Mouse (Mus musculus) stomach, embryonic 16.5 days (tissue): ENCODE results near the gene Sept11. TPM values are rescaled to one million over a fixed set of nuclear protein-coding genes. Genes with fewer than 3 reads are reported as not detected.
A peak's percentile ranks its signal among the peaks of the same experiment; 100 is the strongest.

ENCODE experiments used
- ATAC-seq: fragments of 200-750 bp; cut with Nextera tagmentation; 2 replicates; pipeline ENCODE4 v1.8.0; 2017; ENCODE audit warnings: moderate number of reproducible peaks, moderate TSS enrichment; ENCODE audit not compliant: insufficient read depth, low FRiP score
- H3K27ac ChIP-seq: fragments of 300-500 bp; sonication (generic); 2 replicates; pipeline ENCODE4 v1.5.1; 2014; ENCODE audit warnings: low read length
- H3K27me3 ChIP-seq: fragments of 300-500 bp; sonication (generic); 2 replicates; pipeline ENCODE4 v1.6.1; 2014; ENCODE audit warnings: low read length, control low read depth, mixed read lengths; ENCODE audit not compliant: control insufficient read depth, insufficient read depth
- H3K36me3 ChIP-seq: fragments of 300-500 bp; sonication (generic); 2 replicates; pipeline ENCODE4 v1.6.1; 2014; ENCODE audit warnings: low read length; ENCODE audit not compliant: control insufficient read depth, insufficient read depth
- H3K4me1 ChIP-seq: fragments of 300-500 bp; sonication (generic); 2 replicates; pipeline ENCODE4 v1.6.1; 2014; ENCODE audit warnings: low read length, control low read depth, mixed read lengths; ENCODE audit not compliant: control insufficient read depth, insufficient read depth
- H3K4me2 ChIP-seq: fragments of 300-500 bp; sonication (generic); 2 replicates; pipeline ENCODE4 v1.6.1; 2014; ENCODE audit warnings: low read depth, low read length, mixed read lengths
- H3K4me3 ChIP-seq: fragments of 300-500 bp; sonication (generic); replicated peaks from 2 replicates; pipeline ENCODE4 v1.5.1; 2014; ENCODE audit warnings: mild to moderate bottlenecking, low read length
- H3K9ac ChIP-seq: fragments of 300-500 bp; sonication (generic); 2 replicates; pipeline ENCODE4 v1.6.1; 2014; ENCODE audit warnings: low read length
- H3K9me3 ChIP-seq: fragments of 300-500 bp; sonication (generic); replicated peaks from 2 replicates; pipeline ENCODE4 v1.6.1; 2016; ENCODE audit warnings: low read length, control low read depth; ENCODE audit not compliant: control insufficient read depth
- WGBS: fragments of 180-500 bp; shearing (Covaris S2); extraction: QIAGEN DNeasy Blood & Tissue Kit; methylation state at CpG from one replicate; pipeline ENCODE4 v1.1.7; 2014; 5-methylcytosine and 5-hydroxymethylcytosine counted together
- polyA plus RNA-seq: library from polyadenylated mRNA; unstranded; fragments of >200 nt; fragmentation: Nextera tagmentation; extraction: Ambion mirVana; gene quantifications from 2 replicates; pipeline ENCODE4 v1.2.1, GENCODE M21; 2015

Gene Sept11
- polyA plus RNA-seq, 1 experiment from 2014 or later, result 146 TPM

DNA sequence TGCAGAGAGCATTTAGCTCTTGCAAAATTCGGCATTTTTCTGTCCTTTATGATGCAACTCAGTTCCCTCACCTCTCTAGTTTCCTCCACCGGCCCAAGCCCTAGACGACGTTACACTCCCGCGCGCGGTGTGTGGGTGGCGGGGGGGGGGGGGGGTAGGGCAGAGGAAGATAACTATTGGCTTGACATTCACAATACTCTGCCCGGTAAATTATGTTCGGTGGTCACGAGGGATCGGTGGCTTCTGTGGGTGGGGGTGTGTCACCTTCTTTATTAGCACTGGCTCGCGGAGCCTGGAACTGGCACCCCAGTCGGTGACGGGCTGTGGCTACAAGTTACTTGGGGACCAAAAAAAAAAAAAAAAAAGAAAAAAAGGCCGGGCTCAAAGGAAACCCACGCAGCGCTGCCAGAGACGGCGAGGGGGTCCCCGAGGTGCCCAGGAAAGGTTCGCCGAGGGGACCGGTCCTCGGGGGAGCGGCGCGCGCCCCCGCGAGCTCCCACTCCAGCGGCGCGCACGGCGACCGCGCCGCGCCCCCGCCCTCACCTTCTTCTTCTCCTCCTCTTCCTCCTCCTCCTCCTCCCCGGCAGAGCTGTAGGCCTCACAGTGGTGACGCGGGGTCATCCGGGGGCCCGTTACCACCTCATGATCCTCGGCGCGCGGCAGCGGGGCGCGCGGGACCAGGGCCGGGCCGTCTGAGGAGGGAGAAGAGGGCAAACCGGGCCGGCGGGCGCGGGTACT, 112.3 kb downstream of the Sept11 start:
- Histone ChIP-seq H3K27ac (peak overlapping the region; percentile 94), H3K36me3 (no peaks in the 10 kb centered on the region), H3K9ac (peak overlapping the region; percentile 96), H3K4me3 (peak overlapping the region; percentile 89), H3K27me3 (no peaks in the 10 kb centered on the region), H3K9me3 (no peaks in the 10 kb centered on the region), H3K4me2 (peak overlapping the region; percentile 90), H3K4me1 (peaks cover 4% of the 10 kb centered on the region)
- WGBS, result under 1% methylated on average over 63 of the region's 63 CpGs
- peak; percentile 30 for ATAC-seq

DNA sequence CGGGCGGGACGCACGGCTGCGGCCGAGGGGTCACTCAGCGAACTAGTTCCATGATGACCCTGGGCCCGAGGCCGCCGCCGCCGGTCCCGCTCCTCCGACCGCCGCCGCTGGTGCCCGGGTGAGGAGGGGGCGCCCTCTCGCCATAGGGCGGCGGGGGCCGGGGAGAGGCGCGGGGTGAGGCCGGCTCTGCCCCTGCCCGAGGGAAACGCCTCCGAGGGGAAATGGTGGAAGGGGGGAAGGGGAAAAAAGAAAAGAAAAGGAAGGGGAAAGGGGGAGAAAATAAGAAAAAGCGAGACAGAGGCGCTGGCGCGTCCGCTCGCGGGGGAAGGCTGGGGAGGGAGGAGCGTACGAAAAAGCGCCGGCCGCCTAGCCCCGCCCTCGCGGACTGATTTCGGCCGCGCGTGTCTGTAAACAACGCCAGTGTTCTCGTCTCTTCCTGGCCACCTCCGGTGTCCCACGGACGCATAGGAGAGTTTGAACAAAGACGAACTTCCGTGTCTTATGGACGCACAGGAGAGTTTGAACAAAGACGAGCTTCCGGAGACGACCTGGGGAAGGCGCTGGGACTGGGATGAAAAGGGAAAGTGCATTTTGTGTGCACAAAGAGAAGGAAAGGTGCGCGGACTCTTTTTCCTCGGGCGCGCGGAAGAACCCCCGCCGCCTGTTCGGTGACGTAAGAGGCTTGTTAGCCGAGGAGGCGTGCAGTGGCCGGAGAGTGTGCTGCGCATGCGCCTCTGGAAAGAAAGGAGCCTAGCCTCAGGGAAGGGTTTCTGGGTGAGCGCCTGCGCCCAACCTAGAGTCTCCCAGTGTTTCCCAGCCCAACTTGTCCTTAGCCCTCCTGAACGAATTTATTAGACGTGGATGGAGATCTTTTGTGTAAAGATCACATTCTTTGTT, 113.1 kb downstream of the Sept11 start, which contains the start of the genes Ccni and 2010109A12Rik:
Ccni (minus strand) TSS at position 387 of the 897 bp plus-strand sequence.
2010109A12Rik (plus strand) TSS at position 410 of the 897 bp plus-strand sequence.
- Histone ChIP-seq H3K4me1 (peaks cover 4% of the 10 kb centered on the region), H3K9me3 (no peaks in the 10 kb centered on the region), H3K27ac (peak within 1 kb of the TSS; percentile 94), H3K4me2 (peak within 1 kb of the TSS; percentile 90), H3K27me3 (no peaks in the 10 kb centered on the region), H3K36me3 (no peaks in the 10 kb centered on the region), H3K4me3 (peak within 1 kb of the TSS; percentile 89), H3K9ac (peak within 1 kb of the TSS; percentile 96)
- peak; percentile 97 for ATAC-seq
- under 1% methylated on average over 78 of the region's 79 CpGs for whole genome bisulfite sequencing

DNA sequence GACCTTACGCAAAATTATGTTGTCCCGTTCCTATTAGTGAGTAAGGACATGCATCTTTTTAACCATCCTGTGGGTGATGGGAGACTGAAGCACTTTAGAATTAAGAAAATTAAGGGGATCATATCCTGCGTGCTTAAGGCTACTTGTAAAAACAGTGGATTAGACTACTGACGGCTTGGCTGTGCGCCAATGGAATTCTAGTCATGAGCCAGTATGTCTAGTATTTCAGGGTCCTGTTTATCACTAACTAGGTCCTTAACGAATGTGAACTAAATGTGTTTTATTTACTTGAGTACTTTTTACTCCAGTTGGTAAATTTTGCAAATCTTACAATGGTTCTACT, 113.7 kb downstream of the Sept11 start:
- Histone ChIP-seq H3K9ac (peak overlapping the region; percentile 96), H3K27me3 (no peaks in the 10 kb centered on the region), H3K27ac (peak overlapping the region; percentile 94), H3K9me3 (no peaks in the 10 kb centered on the region), H3K4me3 (peak overlapping the region; percentile 89), H3K4me1 (peaks cover 4% of the 10 kb centered on the region), H3K4me2 (peak overlapping the region; percentile 61), H3K36me3 (no peaks in the 10 kb centered on the region)
- WGBS, result 4% methylated on average over 6 of the region's 6 CpGs
- peak; percentile 19; the same call in 1 of the 2 replicates for ATAC-seq

DNA sequence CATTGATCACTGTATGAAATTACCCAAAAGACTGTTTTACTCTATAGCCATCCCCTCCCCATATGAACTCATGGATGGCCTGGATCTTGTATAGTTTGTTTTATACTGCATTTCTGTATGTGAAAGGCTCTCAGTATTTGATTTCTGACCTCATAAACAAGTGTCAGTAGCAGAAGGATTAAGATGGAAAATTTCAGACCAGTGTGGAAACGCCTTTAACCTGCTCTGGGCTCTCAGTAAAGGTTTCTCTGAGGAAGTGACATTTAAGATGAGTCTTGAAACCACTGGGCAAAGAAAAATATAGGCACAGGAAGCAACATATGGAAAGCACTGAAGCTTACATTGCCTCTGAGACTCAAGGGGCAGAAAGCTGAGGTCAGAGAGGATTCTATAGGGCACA, 114.3 kb downstream of the Sept11 start:
- Histone ChIP-seq H3K27me3 (no peaks in the 10 kb centered on the region), H3K9me3 (no peaks in the 10 kb centered on the region), H3K4me3 (no peak overlapping the region), H3K9ac (no peak overlapping the region), H3K4me2 (0 out of 2 replicates have a peak overlapping the region, but pooled peaks have one; percentile 61), H3K4me1 (peaks cover 4% of the 10 kb centered on the region), H3K36me3 (no peaks in the 10 kb centered on the region), H3K27ac (no peak overlapping the region)
- 55% methylated on average over 1 of the region's 1 CpGs for WGBS
- no peak for ATAC-seq

DNA sequence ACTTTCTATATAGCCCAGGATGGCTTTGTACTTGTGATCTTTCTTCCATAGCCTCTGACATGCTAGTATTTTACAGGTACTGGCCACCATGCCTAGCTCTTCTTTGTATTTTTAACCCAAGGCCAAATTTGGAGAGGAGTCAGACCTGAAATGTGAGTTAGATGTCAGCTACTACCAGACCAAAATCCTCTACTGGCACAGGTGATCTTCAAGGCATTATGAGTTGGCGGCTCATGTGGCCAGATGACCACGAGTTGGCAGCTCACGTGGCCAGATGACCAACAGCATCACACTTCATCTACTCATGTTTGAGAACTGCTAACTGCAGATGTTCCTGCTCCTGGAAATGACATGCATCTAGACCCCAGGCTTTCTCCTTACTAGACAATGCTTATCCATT, 125.1 kb downstream of the Sept11 start:
- H3K4me1 ChIP-seq, result no peaks in the 10 kb centered on the region
- no peak overlapping the region for H3K9ac ChIP-seq
- no peaks in the 10 kb centered on the region for H3K9me3 ChIP-seq
- no peaks in the 10 kb centered on the region for H3K36me3 ChIP-seq
- no peak overlapping the region for H3K27ac ChIP-seq
- ATAC-seq, result no peak
- 91% methylated on average over 3 of the region's 3 CpGs for WGBS
- no peak overlapping the region for H3K4me2 ChIP-seq
- H3K27me3 ChIP-seq, result no peaks in the 10 kb centered on the region
- no peak overlapping the region for H3K4me3 ChIP-seq

DNA sequence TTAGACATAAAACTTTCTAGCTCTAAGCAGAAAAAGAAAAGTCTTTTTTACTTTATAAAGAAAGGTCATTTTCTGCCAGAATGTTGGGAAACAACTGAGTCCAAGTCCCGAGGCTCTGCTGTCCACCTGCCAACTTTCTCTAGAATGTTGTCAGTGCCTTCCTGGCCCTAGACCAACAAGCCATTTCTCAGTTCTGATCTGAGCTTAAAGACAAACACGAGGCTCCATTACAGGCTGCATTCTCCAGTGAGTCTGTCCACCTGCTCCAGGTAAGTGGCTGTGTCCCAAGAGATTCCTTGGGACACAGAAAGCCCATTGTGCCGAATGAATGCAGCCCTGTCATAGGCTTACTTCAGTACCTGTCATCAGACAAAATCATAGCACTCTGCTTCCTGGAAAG, 128.4 kb downstream of the Sept11 start:
- H3K27ac ChIP-seq, result peak overlapping the region; percentile 19; the same call in 1 of the 2 replicates

DNA sequence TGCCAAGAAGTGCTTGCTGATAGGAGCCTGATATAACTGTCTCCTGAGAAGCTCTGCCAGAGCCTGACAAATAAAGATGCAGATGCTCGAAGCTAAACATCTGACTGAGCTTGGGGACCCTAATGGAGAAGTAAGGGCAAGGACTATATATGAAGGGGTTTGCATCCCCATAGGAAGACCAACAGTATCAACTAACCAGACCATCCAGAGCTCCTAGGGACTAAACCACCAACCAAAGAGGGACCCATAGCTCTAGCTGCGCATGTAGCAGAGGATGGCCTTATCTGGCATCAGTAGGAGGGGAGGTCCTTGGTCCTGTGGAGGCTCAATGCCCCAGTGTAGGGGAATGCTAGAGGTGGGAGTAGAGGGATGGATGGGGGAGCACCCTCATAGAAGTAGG, 131.3 kb downstream of the Sept11 start:
- Histone ChIP-seq H3K4me2 (no peak overlapping the region), H3K27ac (no peak overlapping the region), H3K27me3 (no peaks in the 10 kb centered on the region), H3K9ac (no peak overlapping the region), H3K4me3 (no peak overlapping the region), H3K36me3 (no peaks in the 10 kb centered on the region), H3K9me3 (no peaks in the 10 kb centered on the region), H3K4me1 (no peaks in the 10 kb centered on the region)
- no peak for ATAC-seq
- WGBS, result 63% methylated on average over 2 of the region's 2 CpGs

More for the DNA sequence above, 128.4 kb downstream of the Sept11 start:
- no peaks in the 10 kb centered on the region for H3K27me3 ChIP-seq
- H3K4me2 ChIP-seq, result no peak overlapping the region
- 39% methylated on average over 3 of the region's 3 CpGs for WGBS
- no peak overlapping the region for H3K4me3 ChIP-seq
- H3K9ac ChIP-seq, result no peak overlapping the region
- no peak for ATAC-seq
- H3K4me1 ChIP-seq, result no peaks in the 10 kb centered on the region
- H3K9me3 ChIP-seq, result no peaks in the 10 kb centered on the region
- H3K36me3 ChIP-seq, result no peaks in the 10 kb centered on the region
